Mouse (Mus musculus): Measurements from ENCODE around the gene Mea1.

GRCm38 (mm10) chr17:46644152-46644805 lies 34.3 kb upstream of the Mea1 start:
- no peak for TF ChIP-seq CTCF (IDR thresholded peaks at IDR 0.05; ENCODE audit: low read depth, low read length)
- no peak for TF ChIP-seq POLR2A (IDR thresholded peaks at IDR 0.05; ENCODE audit: insufficient read depth, low read length)

All from ES-Bruce4 (cell line).